Mouse (Mus musculus): ENCODE data around the gene Ranbp3l.

GRCm38 (mm10) chr15:8930061-8930460 lies 37.7 kb upstream of the Ranbp3l start:
- TF ChIP-seq CTCF (IDR thresholded peaks at IDR 0.05; ENCODE audit: low read depth, low read length) (no peak), EP300 (IDR thresholded peaks at IDR 0.05; ENCODE audit: insufficient read depth, low read depth, low read length) (no peak)

Data from ES-Bruce4 (cell line).